Mouse (Mus musculus) monocyte, adult 2 months (primary cell): Measurements from ENCODE around the gene Timp3.

ENCODE experiments used
- DNase-seq, 2 experiments: peaks; one replicate each; pipeline ENCODE4 v3.0.0; 2022; ENCODE audit warnings: low spot score in 2 of 2, low read depth in 1 of 2

Timp3 gene

GRCm38 (mm10) chr10:86384655-86385054 lies 84.5 kb downstream of the Timp3 start:
- DNase-seq, result no peak

- DNase-seq, result no peak
Observed at GRCm38 (mm10) chr10:86385656-86386055, 85.5 kb downstream of the Timp3 start.

GRCm38 (mm10) chr10:86386232-86386631 lies 86.1 kb downstream of the Timp3 start:
- DNase-seq, result no peak

- DNase-seq, result no peak
Observed at GRCm38 (mm10) chr10:86387821-86388440, 87.8 kb downstream of the Timp3 start.

GRCm38 (mm10) chr10:86388803-86389202 lies 88.6 kb downstream of the Timp3 start:
- no peak for DNase-seq

GRCm38 (mm10) chr10:86389357-86389756 lies 89.2 kb downstream of the Timp3 start:
- DNase-seq, result no peak

- no peak for DNase-seq
Observed at GRCm38 (mm10) chr10:86389913-86390312, 89.7 kb downstream of the Timp3 start.

GRCm38 (mm10) chr10:86392399-86392798 lies 92.2 kb downstream of the Timp3 start:
- no peak for DNase-seq

GRCm38 (mm10) chr10:86397577-86398346 lies 97.6 kb downstream of the Timp3 start:
- no peak for DNase-seq

- DNase-seq, result no peak
Observed at GRCm38 (mm10) chr10:86398347-86398720, 98.2 kb downstream of the Timp3 start.
